Mouse (Mus musculus): Measurements from ENCODE around the gene Aqp7.

Gene Aqp7

DNA sequence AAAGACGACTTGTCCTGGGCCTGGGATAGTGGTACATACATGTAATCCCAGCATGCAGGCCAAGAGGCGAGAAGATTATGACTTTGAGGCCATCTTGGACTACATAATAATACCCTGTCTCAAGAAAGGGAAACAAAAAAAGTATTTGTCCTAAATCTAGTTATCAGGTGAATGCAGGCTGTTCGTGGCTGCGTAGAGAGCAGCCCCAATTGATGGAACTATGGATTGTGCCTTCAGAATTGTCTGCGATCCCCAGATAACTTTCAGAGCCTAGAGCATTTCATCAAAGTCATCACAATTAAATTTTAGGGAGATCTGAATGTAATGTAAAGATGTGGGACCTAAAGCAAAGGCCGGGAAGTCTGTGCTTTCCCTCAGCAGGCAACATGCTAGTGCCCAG lies 51.6 kb downstream of the Aqp7 start:
- DNase-seq: no peak

DNA sequence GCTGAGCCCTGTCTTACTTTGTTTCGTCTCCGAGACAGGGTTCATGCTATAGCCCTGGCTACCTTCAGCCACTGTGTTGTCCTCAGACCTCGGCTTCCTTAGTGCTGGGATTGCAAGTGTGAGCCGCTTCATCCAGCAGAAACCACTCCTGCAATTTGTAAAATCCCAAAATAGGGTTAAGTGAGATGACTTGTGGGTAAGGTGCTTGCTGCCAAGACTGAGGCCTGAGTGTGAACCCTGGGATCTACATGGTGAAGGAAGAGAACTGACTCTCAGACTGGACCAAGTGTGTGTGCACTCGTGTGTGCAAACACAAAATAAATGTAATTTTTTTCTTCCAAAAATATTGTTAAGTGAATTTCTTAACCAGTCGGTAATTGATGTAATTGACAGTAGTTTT lies 58.3 kb downstream of the Aqp7 start:
- no peak for DNase-seq

DNA sequence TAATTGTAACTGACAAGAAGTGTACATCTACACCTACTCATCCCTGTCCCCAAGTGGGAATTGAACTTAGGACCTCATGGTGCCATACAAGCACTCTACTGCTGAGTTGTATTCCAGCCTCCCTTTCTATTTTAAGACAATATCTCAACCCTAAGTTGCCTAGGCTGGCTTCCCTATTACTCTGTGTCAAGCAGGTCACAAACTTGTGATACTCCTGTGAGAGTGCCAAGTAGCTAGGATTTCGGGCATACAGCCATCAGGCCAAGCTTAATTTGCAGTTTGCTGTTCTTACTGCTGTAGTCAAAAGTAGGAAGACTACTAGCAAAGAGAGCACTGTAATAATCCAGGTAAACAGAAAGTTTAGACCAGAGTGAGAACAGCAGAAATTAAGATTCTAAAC lies 64.3 kb downstream of the Aqp7 start:
- no peak for DNase-seq
